Mouse (Mus musculus) C2C12 (cell line): ENCODE measurements around the gene Tmem128.

Source experiments
- CTCF ChIP-seq: IDR thresholded peaks from one replicate; pipeline ENCODE4 v1.5.1; 2011; ENCODE audit not compliant: control insufficient read depth, insufficient read depth, insufficient read length
- MAX ChIP-seq: IDR thresholded peaks from one replicate; pipeline ENCODE4 v1.6.1; 2011; ENCODE audit warnings: mild to moderate bottlenecking, control low read depth

DNA sequence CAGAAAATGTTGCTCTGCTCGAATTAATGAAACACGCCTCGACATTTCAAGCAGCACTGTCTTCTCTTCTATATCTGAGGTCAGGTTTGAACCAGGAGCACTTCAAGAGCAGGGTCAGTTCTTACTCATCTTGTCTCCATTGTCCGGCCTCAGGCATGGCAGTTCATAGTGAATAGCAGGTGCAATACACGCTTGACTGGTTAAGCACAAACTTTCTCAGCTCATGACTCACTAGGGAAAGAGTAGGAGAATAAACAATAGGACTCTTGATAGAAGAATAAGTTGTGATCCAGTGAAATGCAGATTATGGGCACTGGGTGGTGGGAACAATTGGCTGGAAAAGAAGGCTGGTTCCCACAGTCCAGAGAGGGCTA is 1.2 kb upstream of the Tmem128 start:
- TF ChIP-seq CTCF: no peak
- no peak for TF ChIP-seq MAX
